Comparison of ENCODE assay signal across 9 mouse cellular contexts in genomic region chr1:163910343-163910742, GRCm38 (mm10). TPM values are rescaled to one million over a fixed set of nuclear protein-coding genes. Genes with fewer than 3 reads are reported as not detected.
DNase-seq lines count a peak whose midpoint lies in the region; ATAC-seq and TF ChIP-seq lines count a peak whose summit lies in the region.
"Had no signal": no experiment of that assay in that cellular context is flagged by ENCODE, and none has a peak within 500 bp of the region (broad histone marks: within the 10 kb centered on the region; RNA-seq: fewer than 3 reads in every experiment).

No protein-coding gene starts in this region.

- no peaks in the 10 kb centered on the region for H3K9me3 ChIP-seq in midbrain, embryonic 11.5 days (ENCODE audit: control insufficient read depth, low read length)
- no peaks in the 10 kb centered on the region for H3K9me3 ChIP-seq in midbrain, embryonic 10.5 days (replicated peaks)
- H3K9me3 ChIP-seq in embryonic facial prominence, embryonic 10.5 days: no peaks in the 10 kb centered on the region
- H3K9me3 ChIP-seq in intestine, postnatal 0 days (ENCODE audit: control insufficient read depth): no peaks in the 10 kb centered on the region
- H3K9me3 ChIP-seq: neural tube, embryonic 13.5 days had no signal

- H3K36me3 ChIP-seq in midbrain, embryonic 11.5 days (ENCODE audit: control insufficient read depth, insufficient read depth, low read length): no peaks in the 10 kb centered on the region
- no peaks in the 10 kb centered on the region for H3K36me3 ChIP-seq in midbrain, embryonic 10.5 days
- no peaks in the 10 kb centered on the region for H3K36me3 ChIP-seq in embryonic facial prominence, embryonic 10.5 days (replicated peaks)
- H3K36me3 ChIP-seq in intestine, postnatal 0 days (ENCODE audit: control insufficient read depth, insufficient read depth): no peaks in the 10 kb centered on the region

- peak; percentile 82 for TF ChIP-seq CTCF in intestine, postnatal 0 days (IDR thresholded peaks at IDR 0.05; ENCODE audit: low read depth)

- no peaks in the 10 kb centered on the region for H3K4me1 ChIP-seq in midbrain, embryonic 11.5 days (ENCODE audit: control insufficient read depth, insufficient read depth, low read length)
- no peaks in the 10 kb centered on the region for H3K4me1 ChIP-seq in midbrain, embryonic 10.5 days
- H3K4me1 ChIP-seq in embryonic facial prominence, embryonic 10.5 days: peaks cover 30% of the 10 kb centered on the region
- H3K4me1 ChIP-seq in intestine, postnatal 0 days (replicated peaks; ENCODE audit: control insufficient read depth, insufficient read depth, low read length): no peaks in the 10 kb centered on the region
- H3K4me1 ChIP-seq: neural tube, embryonic 13.5 days had no signal

- peak; percentile 52 for DNase-seq in cerebellum, adult 9-10 months
- DNase-seq in cerebellum, postnatal 25 days: no peak
- DNase-seq in midbrain, embryonic 11.5 days (ENCODE audit: low spot score, missing footprints): peak; percentile 90
- DNase-seq in midbrain, embryonic 10.5 days (ENCODE audit: low spot score): no peak
- DNase-seq in embryonic facial prominence, embryonic 10.5 days (ENCODE audit: low spot score): no peak
- DNase-seq in naive thymus-derived CD4-positive, alpha-beta T cell, adult 2 months (ENCODE audit: low read depth): peak; percentile 75
- no peak for DNase-seq in ovary, postnatal 36 days (ENCODE audit: low spot score)

- no peak overlapping the region for H3K4me3 ChIP-seq in midbrain, embryonic 11.5 days (ENCODE audit: low read depth, low read length)
- H3K4me3 ChIP-seq in midbrain, embryonic 10.5 days: no peak overlapping the region
- no peak overlapping the region for H3K4me3 ChIP-seq in embryonic facial prominence, embryonic 10.5 days
- no peak overlapping the region for H3K4me3 ChIP-seq in intestine, postnatal 0 days (ENCODE audit: low read depth, low read length)
- H3K4me3 ChIP-seq: neural tube, embryonic 13.5 days had no signal

- H3K9ac ChIP-seq in midbrain, embryonic 11.5 days (ENCODE audit: low read length): no peak overlapping the region
- H3K9ac ChIP-seq in intestine, postnatal 0 days (ENCODE audit: low read depth, low read length): no peak overlapping the region
- H3K9ac ChIP-seq: neural tube, embryonic 13.5 days had no signal

- ATAC-seq in midbrain, embryonic 11.5 days (ENCODE audit: low FRiP score): peak; percentile 45; the same call in 1 of the 2 replicates
- no peak for ATAC-seq in intestine, postnatal 0 days

- 9% methylated on average over 2 of the region's 2 CpGs for WGBS in midbrain, embryonic 11.5 days
- WGBS in midbrain, embryonic 10.5 days: 10% methylated on average over 2 of the region's 2 CpGs
- 6% methylated on average over 2 of the region's 2 CpGs for WGBS in embryonic facial prominence, embryonic 10.5 days
- 9% methylated on average over 2 of the region's 2 CpGs for WGBS in intestine, postnatal 0 days

- no peak overlapping the region for H3K27ac ChIP-seq in midbrain, embryonic 11.5 days (ENCODE audit: low read depth, low read length)
- no peak overlapping the region for H3K27ac ChIP-seq in midbrain, embryonic 10.5 days (replicated peaks)
- peak overlapping the region; percentile 24; the same call in 1 of the 2 replicates for H3K27ac ChIP-seq in embryonic facial prominence, embryonic 10.5 days (replicated peaks)
- no peak overlapping the region for H3K27ac ChIP-seq in intestine, postnatal 0 days (ENCODE audit: low read depth, low read length)
- H3K27ac ChIP-seq: neural tube, embryonic 13.5 days had no signal

- no peaks in the 10 kb centered on the region for H3K27me3 ChIP-seq in midbrain, embryonic 11.5 days (ENCODE audit: control insufficient read depth, insufficient read depth, low read length)
- no peaks in the 10 kb centered on the region for H3K27me3 ChIP-seq in midbrain, embryonic 10.5 days (ENCODE audit: low read depth, poor library complexity, severe bottlenecking)
- H3K27me3 ChIP-seq in embryonic facial prominence, embryonic 10.5 days (replicated peaks; ENCODE audit: low read depth, poor library complexity, severe bottlenecking): no peaks in the 10 kb centered on the region
- no peaks in the 10 kb centered on the region for H3K27me3 ChIP-seq in intestine, postnatal 0 days (replicated peaks; ENCODE audit: control insufficient read depth, insufficient read depth, low read length)
- H3K27me3 ChIP-seq: neural tube, embryonic 13.5 days had no signal

- no peak overlapping the region for H3K4me2 ChIP-seq in midbrain, embryonic 11.5 days
- no peak overlapping the region for H3K4me2 ChIP-seq in intestine, postnatal 0 days (replicated peaks; ENCODE audit: low read depth)
- H3K4me2 ChIP-seq: neural tube, embryonic 13.5 days had no signal

RNA-seq across cellular contexts. Expression of gene Scyl3, which starts 18.6 kb away (rescaled TPM):
- 20.0 and 21.1 TPM in 2 replicates for polyA plus RNA-seq in midbrain, embryonic 11.5 days (2014; fragmentation: Nextera tagmentation; extraction: Ambion mirVana)
- polyA plus RNA-seq in midbrain, embryonic 10.5 days (2016; fragmentation: Nextera tagmentation; extraction: Ambion mirVana): 17.3 and 17.4 TPM in 2 replicates
- 18.4 and 18.6 TPM in 2 replicates for polyA plus RNA-seq in embryonic facial prominence, embryonic 10.5 days (2016; fragmentation: Nextera tagmentation; extraction: Ambion mirVana)
- 14.9 and 16.2 TPM in 2 replicates for polyA plus RNA-seq in intestine, postnatal 0 days (2015; fragmentation: Nextera tagmentation; extraction: Ambion mirVana)

Comparison
In these comparisons a context has a peak if more than half of its experiments do, and no peak if none do; other contexts are left out.
1. DNase-seq: peak in cerebellum, adult 9-10 months (single experiment), midbrain, embryonic 11.5 days (single experiment) and naive thymus-derived CD4-positive, alpha-beta T cell, adult 2 months (single experiment); none in cerebellum, postnatal 25 days (0 of 2), midbrain, embryonic 10.5 days (single experiment), embryonic facial prominence, embryonic 10.5 days (single experiment) and ovary, postnatal 36 days (single experiment).